Mouse (Mus musculus) myocyte (in vitro differentiated cells): ENCODE measurements around the gene Ddah1. TPM values are rescaled to one million over a fixed set of nuclear protein-coding genes. Genes with fewer than 3 reads are reported as not detected.

ENCODE experiments used
- H3K27me3 ChIP-seq: one replicate; pipeline ENCODE4 v1.6.1; 2011; ENCODE audit not compliant: control insufficient read depth, insufficient read depth, insufficient read length
- H3K36me3 ChIP-seq: one replicate; pipeline ENCODE4 v1.6.1; 2011; ENCODE audit not compliant: control insufficient read depth, insufficient read depth
- H3K4me2 ChIP-seq: one replicate; pipeline ENCODE4 v1.6.1; 2011; ENCODE audit warnings: low read depth, control low read depth
- H3K4me3 ChIP-seq: one replicate; pipeline ENCODE4 v1.5.1; 2011; ENCODE audit warnings: mild to moderate bottlenecking, control low read depth, moderate library complexity
- H3K79me2 ChIP-seq: one replicate; pipeline ENCODE4 v1.6.1; 2011; ENCODE audit not compliant: control insufficient read depth, insufficient read depth
- H3ac ChIP-seq: one replicate; pipeline ENCODE4 v1.6.1; 2011; ENCODE audit not compliant: control insufficient read depth, insufficient read length
- CEBPB ChIP-seq: IDR thresholded peaks from 2 replicates; pipeline ENCODE4 v1.6.1; 2011; ENCODE audit warnings: mild to moderate bottlenecking, moderate library complexity; ENCODE audit not compliant: poor library complexity, insufficient read depth, severe bottlenecking
- E2F4 ChIP-seq: IDR thresholded peaks from one replicate; pipeline ENCODE4 v1.6.1; 2011; ENCODE audit warnings: mild to moderate bottlenecking, control low read depth, moderate library complexity; ENCODE audit not compliant: insufficient read depth
- MAX ChIP-seq: IDR thresholded peaks from one replicate; pipeline ENCODE4 v1.6.1; 2011; ENCODE audit warnings: low read depth, mild to moderate bottlenecking, control low read depth
- MYOD1 ChIP-seq, 3 experiments: IDR thresholded peaks; one replicate each; pipeline ENCODE4 v1.6.1; 2011; ENCODE audit warnings: control low read depth in 2 of 3, low read depth in 2 of 3, mild to moderate bottlenecking in 2 of 3, moderate library complexity in 1 of 3; ENCODE audit not compliant: insufficient read length in 2 of 3, control insufficient read depth in 1 of 3
- MYOG ChIP-seq, 3 experiments: IDR thresholded peaks; one replicate each; pipeline ENCODE4 v1.6.1; 2011; ENCODE audit warnings: control low read depth in 2 of 3, low read depth in 2 of 3, mild to moderate bottlenecking in 2 of 3; ENCODE audit not compliant: insufficient read length in 2 of 3, control insufficient read depth in 1 of 3, insufficient read depth in 1 of 3
- POLR2A ChIP-seq: IDR thresholded peaks from one replicate; pipeline ENCODE4 v1.6.1; 2011; ENCODE audit warnings: low read depth, mild to moderate bottlenecking, control low read depth, moderate library complexity; ENCODE audit not compliant: insufficient read length
- POLR2AphosphoS2 ChIP-seq: IDR thresholded peaks from one replicate; pipeline ENCODE4 v1.6.1; 2011; ENCODE audit warnings: low read depth, control low read depth; ENCODE audit not compliant: insufficient read length
- REST ChIP-seq: IDR thresholded peaks from one replicate; pipeline ENCODE4 v1.6.1; 2011; ENCODE audit warnings: mild to moderate bottlenecking, control low read depth, moderate library complexity; ENCODE audit not compliant: insufficient read depth, insufficient read length
- SRF ChIP-seq: IDR thresholded peaks from one replicate; pipeline ENCODE4 v1.6.1; 2011; ENCODE audit warnings: low read depth; ENCODE audit not compliant: control insufficient read depth, insufficient read length
- TCF12 ChIP-seq: IDR thresholded peaks from one replicate; pipeline ENCODE4 v1.6.1; 2011; ENCODE audit warnings: mild to moderate bottlenecking, control low read depth; ENCODE audit not compliant: poor library complexity, insufficient read depth, severe bottlenecking
- TCF3 ChIP-seq: IDR thresholded peaks from one replicate; pipeline ENCODE4 v1.6.1; 2011; ENCODE audit warnings: low read depth, control low read depth; ENCODE audit not compliant: insufficient read length
- USF1 ChIP-seq: IDR thresholded peaks from one replicate; pipeline ENCODE4 v1.6.1; 2011; ENCODE audit warnings: low read depth, mild to moderate bottlenecking, control low read depth, moderate library complexity
- polyA plus RNA-seq: library from polyadenylated mRNA; unstranded; fragments of >200 nt; fragmentation: generic; extraction: Trizol; gene quantifications from one replicate; pipeline ENCODE4 v1.2.1, GENCODE M21; 2012; ENCODE audit warnings: missing spikeins

Ddah1 gene
- polyA plus RNA-seq, 1 experiment: 7.4 TPM

GRCm38 (mm10) chr3:145790233-145790632 lies 31.8 kb downstream of the Ddah1 start:
- H3ac ChIP-seq: no peak overlapping the region
- no peaks in the 10 kb centered on the region for H3K36me3 ChIP-seq
- H3K79me2 ChIP-seq: no peaks in the 10 kb centered on the region
- TF ChIP-seq MYOD1 (IDR thresholded peaks at IDR 0.05; ENCODE audit: control insufficient read depth in 1 of 3, insufficient read length in 2 of 3, low read depth in 2 of 3) (no peak), POLR2AphosphoS2 (no peak), E2F4 (no peak), REST (no peak), POLR2A (no peak), TCF12 (no peak), TCF3 (no peak), MYOG (IDR thresholded peaks at IDR 0.05; ENCODE audit: control insufficient read depth in 1 of 3, insufficient read depth in 1 of 3, insufficient read length in 2 of 3, low read depth in 2 of 3) (no peak), CEBPB (no peak), MAX (no peak), USF1 (no peak), SRF (no peak)
- H3K4me2 ChIP-seq: no peak overlapping the region
- H3K27me3 ChIP-seq: no peaks in the 10 kb centered on the region
- no peak overlapping the region for H3K4me3 ChIP-seq

- no peak overlapping the region for H3ac ChIP-seq
- TF ChIP-seq TCF12: no peak
- TF ChIP-seq TCF3: no peak
- TF ChIP-seq MAX: no peak
- no peak for TF ChIP-seq CEBPB
- TF ChIP-seq E2F4: no peak
- no peaks in the 10 kb centered on the region for H3K79me2 ChIP-seq
- no peaks in the 10 kb centered on the region for H3K36me3 ChIP-seq
- H3K4me2 ChIP-seq: no peak overlapping the region
- no peaks in the 10 kb centered on the region for H3K27me3 ChIP-seq
- no peak overlapping the region for H3K4me3 ChIP-seq
Observed at GRCm38 (mm10) chr3:145790709-145791108, 32.2 kb downstream of the Ddah1 start.

GRCm38 (mm10) chr3:145794355-145794754 lies 35.9 kb downstream of the Ddah1 start:
- TF ChIP-seq POLR2AphosphoS2 (no peak), MYOG (IDR thresholded peaks at IDR 0.05; ENCODE audit: control insufficient read depth in 1 of 3, insufficient read depth in 1 of 3, insufficient read length in 2 of 3, low read depth in 2 of 3) (no peak), TCF12 (no peak), MAX (no peak), MYOD1 (IDR thresholded peaks at IDR 0.05; ENCODE audit: control insufficient read depth in 1 of 3, insufficient read length in 2 of 3, low read depth in 2 of 3) (no peak), REST (no peak), CEBPB (no peak), POLR2A (no peak), SRF (no peak), E2F4 (no peak), USF1 (no peak), TCF3 (no peak)
- H3K27me3 ChIP-seq: no peaks in the 10 kb centered on the region
- no peaks in the 10 kb centered on the region for H3K36me3 ChIP-seq
- no peaks in the 10 kb centered on the region for H3K79me2 ChIP-seq
- no peak overlapping the region for H3K4me2 ChIP-seq
- no peak overlapping the region for H3K4me3 ChIP-seq
- H3ac ChIP-seq: no peak overlapping the region

- H3K36me3 ChIP-seq: no peaks in the 10 kb centered on the region
- no peak overlapping the region for H3K4me3 ChIP-seq
- H3ac ChIP-seq: no peak overlapping the region
- no peaks in the 10 kb centered on the region for H3K27me3 ChIP-seq
- TF ChIP-seq MYOG (IDR thresholded peaks at IDR 0.05; ENCODE audit: control insufficient read depth in 1 of 3, insufficient read depth in 1 of 3, insufficient read length in 2 of 3, low read depth in 2 of 3) (no peak), E2F4 (no peak), SRF (no peak), TCF3 (no peak), MAX (no peak), MYOD1 (IDR thresholded peaks at IDR 0.05; ENCODE audit: control insufficient read depth in 1 of 3, insufficient read length in 2 of 3, low read depth in 2 of 3) (no peak), REST (no peak), POLR2AphosphoS2 (no peak), CEBPB (no peak), POLR2A (no peak), TCF12 (no peak), USF1 (no peak)
- no peak overlapping the region for H3K4me2 ChIP-seq
- no peaks in the 10 kb centered on the region for H3K79me2 ChIP-seq
Observed at GRCm38 (mm10) chr3:145795896-145796295, 37.4 kb downstream of the Ddah1 start.

- Histone ChIP-seq H3K79me2 (no peaks in the 10 kb centered on the region), H3K4me2 (no peak overlapping the region), H3ac (no peak overlapping the region), H3K4me3 (no peak overlapping the region), H3K27me3 (no peaks in the 10 kb centered on the region), H3K36me3 (no peaks in the 10 kb centered on the region)
- TF ChIP-seq MYOG (IDR thresholded peaks at IDR 0.05; ENCODE audit: control insufficient read depth in 1 of 3, insufficient read depth in 1 of 3, insufficient read length in 2 of 3, low read depth in 2 of 3) (no peak), REST (no peak), POLR2A (no peak), MAX (no peak), USF1 (no peak), MYOD1 (IDR thresholded peaks at IDR 0.05; ENCODE audit: control insufficient read depth in 1 of 3, insufficient read length in 2 of 3, low read depth in 2 of 3) (no peak)
Observed at GRCm38 (mm10) chr3:145798042-145798441, 39.6 kb downstream of the Ddah1 start.
